Mouse (Mus musculus): Measurements from ENCODE around the gene 2610008E11Rik.
"Not testable (repeated sequence)": the region's sequence is repeated elsewhere in the genome, so short reads cannot be mapped to it uniquely, and the experiment has no call there.

2610008E11Rik gene

DNA sequence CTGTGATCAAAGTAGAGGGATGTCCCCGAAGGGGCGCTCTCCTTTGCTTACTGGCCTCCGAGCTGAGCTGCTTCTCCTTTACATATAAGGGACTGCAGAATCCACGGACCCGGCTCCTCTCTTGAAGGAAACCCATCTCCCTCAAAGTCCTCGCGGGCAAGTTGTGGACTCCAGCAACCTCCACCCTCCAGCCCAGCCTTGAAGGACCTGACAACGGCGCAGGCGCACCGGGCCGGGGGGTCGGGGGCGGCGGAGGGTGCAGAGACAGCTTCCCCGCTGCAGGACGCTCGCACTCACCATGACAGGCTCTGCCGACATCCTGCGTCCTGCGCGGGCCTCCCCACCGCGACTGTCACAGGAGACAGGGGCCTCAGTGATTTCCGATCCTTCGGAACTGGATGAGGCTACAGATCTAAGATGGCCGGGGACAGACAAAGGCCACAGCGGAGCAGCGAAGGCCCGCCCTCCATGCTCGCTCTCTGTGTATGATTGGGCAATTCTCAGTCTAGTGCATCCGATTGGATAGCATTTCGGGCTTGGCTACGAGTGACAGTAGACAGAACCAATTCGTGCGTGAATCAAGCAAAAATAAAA lies at the start of gene 2610008E11Rik:
Gene 2610008E11Rik, minus strand, starts transcription at position 440 of the 594 bp plus-strand sequence.
- peak; percentile 97 for DNase-seq

DNA sequence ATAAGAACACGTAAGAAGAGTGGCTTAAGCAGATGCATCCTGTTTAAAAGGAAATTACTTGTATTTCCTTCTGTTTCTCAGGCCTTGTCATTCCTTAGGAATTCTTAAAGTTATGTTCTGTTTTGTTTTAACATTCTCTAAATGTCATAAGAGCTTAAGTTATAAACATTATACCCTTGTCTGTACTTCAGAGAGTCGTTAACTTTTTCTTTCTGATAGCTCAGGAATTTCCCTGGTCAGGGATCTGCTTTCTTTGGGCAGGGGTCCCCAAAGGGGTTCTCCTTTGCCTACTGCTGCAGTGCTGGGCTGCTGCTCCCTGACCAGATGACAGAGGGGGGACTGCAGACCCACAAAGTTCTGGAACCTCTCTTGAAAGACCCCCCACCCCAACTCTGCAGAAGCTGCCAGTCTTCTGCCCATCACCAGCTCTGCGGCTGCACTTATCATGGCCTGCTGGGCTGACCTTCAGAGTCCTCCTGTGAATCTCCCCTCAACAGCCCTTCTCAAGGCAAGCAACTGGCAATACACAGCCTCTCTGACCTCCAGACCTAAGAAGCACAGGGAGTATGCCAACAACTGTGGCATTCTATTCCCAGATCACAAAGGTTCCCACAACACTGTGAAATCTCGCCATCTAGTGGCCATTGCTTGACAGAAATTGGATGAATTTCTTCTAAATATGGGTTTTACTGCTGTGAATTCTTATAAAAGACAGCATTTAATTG lies 18.9 kb upstream of the 2610008E11Rik start:
- DNase-seq, result peak; percentile 17

DNA sequence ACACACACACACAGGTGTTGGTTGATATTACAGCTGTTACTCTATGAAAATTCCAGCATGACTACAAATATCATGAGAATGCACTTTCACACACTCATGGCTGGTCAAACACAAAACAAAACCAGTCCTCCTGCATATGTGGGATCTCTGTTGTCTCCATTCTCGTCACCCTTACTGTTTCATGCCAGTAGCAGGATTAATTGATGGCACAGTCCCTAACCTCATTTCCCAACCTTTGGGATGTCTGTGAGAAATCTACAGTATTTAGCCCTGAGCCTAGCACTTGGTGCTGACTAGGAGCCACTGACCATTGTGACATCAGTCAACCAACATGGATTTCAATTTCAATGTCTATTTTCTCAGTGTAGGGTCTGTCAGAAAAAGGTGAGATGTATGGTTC lies 17.7 kb upstream of the 2610008E11Rik start:
- no peak for DNase-seq

- no peak for DNase-seq
These were observed 13.1 kb upstream of the 2610008E11Rik start for GRCm38 (mm10) chr10:79110482-79110881.

- DNase-seq, result no peak
These were observed 11.8 kb upstream of the 2610008E11Rik start for GRCm38 (mm10) chr10:79109156-79109555.

DNA sequence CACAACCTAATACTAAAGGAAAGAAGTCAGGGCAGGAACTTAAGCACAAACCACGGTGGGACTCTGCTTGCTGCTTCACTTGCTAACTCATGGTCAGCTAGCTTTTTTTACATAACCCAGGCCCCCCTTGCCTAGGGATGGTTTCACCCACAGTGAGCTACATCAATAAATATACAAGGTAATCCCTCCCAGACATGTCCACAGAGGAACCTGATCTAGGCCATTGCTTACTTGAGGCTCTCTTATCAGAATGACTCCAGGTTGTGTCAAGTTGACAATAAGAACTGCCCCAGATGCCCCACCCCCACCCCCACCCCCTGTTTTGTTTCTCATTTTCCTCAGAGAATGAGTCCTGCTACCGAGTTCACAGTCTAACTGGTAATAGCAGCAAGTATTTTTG lies 10.1 kb upstream of the 2610008E11Rik start:
- DNase-seq, result no peak

- DNase-seq, result no peak
These were observed 9.2 kb upstream of the 2610008E11Rik start for GRCm38 (mm10) chr10:79106325-79107282.

- DNase-seq, result no peak
These were observed 694 bp downstream of the 2610008E11Rik start for GRCm38 (mm10) chr10:79096706-79097105.

- no peak for DNase-seq
These were observed 5.7 kb downstream of the 2610008E11Rik start for GRCm38 (mm10) chr10:79091731-79092130.

- DNase-seq, result peak; percentile 6
These were observed 8.4 kb downstream of the 2610008E11Rik start for GRCm38 (mm10) chr10:79089000-79089399.

DNA sequence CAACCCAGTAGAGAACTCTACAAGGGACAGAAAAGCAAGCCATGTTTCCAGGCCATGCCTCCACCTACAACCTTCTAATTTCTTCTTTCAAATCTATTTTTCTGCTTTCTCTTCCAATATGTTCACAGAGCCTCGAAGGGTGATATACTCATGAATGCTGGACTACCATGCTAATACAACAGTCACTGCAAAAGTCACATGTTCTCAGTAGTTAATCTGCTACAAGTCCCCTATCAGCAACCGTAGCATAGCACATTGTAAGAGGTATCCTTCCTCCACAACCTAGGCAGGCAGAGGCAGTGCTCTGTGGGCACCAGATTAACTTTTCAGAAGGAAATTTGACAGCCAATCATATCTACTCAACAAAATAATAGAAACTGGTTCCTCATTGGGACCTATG lies 10.8 kb downstream of the 2610008E11Rik start:
- DNase-seq, result no peak

DNA sequence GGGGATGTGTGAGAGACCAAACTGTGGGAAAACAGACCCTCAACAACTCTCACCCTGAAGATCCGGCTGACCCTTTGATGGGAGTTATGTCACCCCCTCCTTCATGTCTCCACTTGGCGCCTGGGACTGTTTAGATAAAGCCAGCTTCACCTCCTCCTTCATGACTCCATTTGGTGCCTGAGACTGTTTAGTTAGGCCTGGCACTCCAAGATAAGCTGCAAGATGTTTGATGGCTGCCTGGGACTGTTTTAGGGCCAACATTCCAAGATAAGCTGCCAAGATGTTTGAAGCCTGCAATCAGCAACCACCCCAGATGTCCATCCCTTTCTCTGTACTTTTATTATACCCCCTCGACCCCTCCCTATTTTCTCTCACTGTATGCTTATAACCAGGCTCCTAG lies 40.0 kb downstream of the 2610008E11Rik start:
- DNase-seq, result not testable (repeated sequence)

DNA sequence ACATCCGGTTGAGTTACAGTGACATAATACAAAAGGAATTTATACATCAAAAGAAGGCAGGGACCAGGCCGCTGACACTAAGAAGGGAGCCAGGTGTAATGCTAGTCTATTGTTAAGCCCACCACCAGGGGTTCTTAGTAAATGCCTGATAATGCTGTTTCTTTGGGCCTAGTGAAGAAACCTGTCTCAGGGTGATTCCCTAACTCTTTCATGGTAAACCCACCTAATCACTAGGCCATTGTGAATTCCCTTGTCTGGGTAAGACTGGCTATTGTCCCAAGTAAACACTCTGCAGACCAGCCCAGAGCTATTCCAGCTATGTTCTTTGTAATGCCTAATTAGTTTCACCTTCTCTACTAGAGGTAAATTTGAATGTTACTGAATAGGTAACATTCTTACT lies 54.9 kb downstream of the 2610008E11Rik start:
- not testable (repeated sequence) for DNase-seq

DNA sequence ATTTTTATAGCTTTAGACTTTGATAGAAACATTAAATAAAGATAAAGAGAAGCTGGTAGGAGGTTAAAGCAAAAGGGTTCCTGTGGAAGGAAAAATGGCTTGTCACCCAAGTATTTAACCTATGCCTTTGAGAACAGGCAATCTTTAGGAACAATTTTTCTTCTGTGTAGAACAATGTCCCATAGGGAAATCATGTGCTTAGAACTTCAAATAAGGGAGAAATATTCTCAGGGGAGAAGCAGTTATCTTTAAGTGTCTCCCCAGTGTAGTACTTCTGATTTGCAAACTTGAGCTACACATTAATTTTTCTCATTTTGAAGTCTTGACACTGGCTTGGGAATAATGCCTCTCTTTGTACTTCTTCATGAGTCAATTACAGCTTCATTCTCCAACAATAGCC lies 69.0 kb downstream of the 2610008E11Rik start, which contains the start of gene Olfr57:
Gene Olfr57, plus strand, starts transcription at position 301 of the 400 bp plus-strand sequence.
- no peak for DNase-seq

Measured in layer of hippocampus, adult 9-11 months (tissue).